Mouse (Mus musculus) natural killer cell, adult 2 months (primary cell): ENCODE measurements around the gene Ormdl3.
A peak's percentile ranks its signal among the peaks of the same experiment; 100 is the strongest.
"Not testable (repeated sequence)": the region's sequence is repeated elsewhere in the genome, so short reads cannot be mapped to it uniquely, and the experiment has no call there.

ENCODE experiments used
- DNase-seq, 2 experiments: peaks; one replicate each; pipeline ENCODE4 v3.0.0; 2022; ENCODE audit warnings: low spot score in 2 of 2

Gene Ormdl3

GRCm38 (mm10) chr11:98586892-98587563, at the start of gene Ormdl3:
Gene Ormdl3, minus strand, starts transcription at chr11:98587368.
- peak; percentile 93 to 95 for DNase-seq

- peak; percentile 18 to 53 for DNase-seq
Measured at GRCm38 (mm10) chr11:98635312-98635970, 48.3 kb upstream of the Ormdl3 start.

- DNase-seq, result no peak
Measured at GRCm38 (mm10) chr11:98630646-98631045, 43.5 kb upstream of the Ormdl3 start.

- no peak for DNase-seq
Measured at GRCm38 (mm10) chr11:98628706-98629105, 41.5 kb upstream of the Ormdl3 start.

- DNase-seq, result no peak
Measured at GRCm38 (mm10) chr11:98625611-98626410, 38.6 kb upstream of the Ormdl3 start, which contains the start of the genes Gm12355 and Gsdma3. Gene Gm12355, minus strand, starts transcription at chr11:98625661. Gene Gsdma3, plus strand, starts transcription at chr11:98626360.

- DNase-seq, result not testable (repeated sequence)
Measured at GRCm38 (mm10) chr11:98624381-98624780, 37.2 kb upstream of the Ormdl3 start.

GRCm38 (mm10) chr11:98623981-98624380, 36.8 kb upstream of the Ormdl3 start:
- not testable (repeated sequence) for DNase-seq

- DNase-seq, result no peak
Measured at GRCm38 (mm10) chr11:98620791-98621190, 33.6 kb upstream of the Ormdl3 start.

- peak; percentile 36 to 37 for DNase-seq
Measured at GRCm38 (mm10) chr11:98606763-98607162, 19.6 kb upstream of the Ormdl3 start.

GRCm38 (mm10) chr11:98604911-98605310, 17.7 kb upstream of the Ormdl3 start:
- DNase-seq, result not testable (repeated sequence)

- DNase-seq, result no peak
Measured at GRCm38 (mm10) chr11:98603953-98604352, 16.8 kb upstream of the Ormdl3 start.

GRCm38 (mm10) chr11:98602090-98602690, 15.0 kb upstream of the Ormdl3 start:
- no peak for DNase-seq

- no peak for DNase-seq
Measured at GRCm38 (mm10) chr11:98599291-98599690, 12.1 kb upstream of the Ormdl3 start.

- no peak for DNase-seq
Measured at GRCm38 (mm10) chr11:98598851-98599290, 11.7 kb upstream of the Ormdl3 start.

GRCm38 (mm10) chr11:98597991-98598390, 10.8 kb upstream of the Ormdl3 start, which contains the start of gene Lrrc3c:
Gene Lrrc3c, plus strand, starts transcription at chr11:98598291.
- no peak for DNase-seq

GRCm38 (mm10) chr11:98597363-98597762, 10.2 kb upstream of the Ormdl3 start:
- DNase-seq, result peak; percentile 68 to 80

GRCm38 (mm10) chr11:98595955-98596354, 8.8 kb upstream of the Ormdl3 start:
- DNase-seq, result peak; percentile 26 to 52

GRCm38 (mm10) chr11:98595473-98595872, 8.3 kb upstream of the Ormdl3 start:
- no peak for DNase-seq

GRCm38 (mm10) chr11:98595021-98595420, 7.9 kb upstream of the Ormdl3 start:
- no peak for DNase-seq

- no peak for DNase-seq
Measured at GRCm38 (mm10) chr11:98590548-98591445, 3.6 kb upstream of the Ormdl3 start.

GRCm38 (mm10) chr11:98589306-98589705, 2.1 kb upstream of the Ormdl3 start:
- no peak for DNase-seq
